Mouse (Mus musculus) kidney, postnatal 36 days (tissue): ENCODE data around the gene Noc4l.
A peak's percentile ranks its signal among the peaks of the same experiment; 100 is the strongest.

Experiments used
- DNase-seq, 2 experiments: peaks; one replicate each; pipeline ENCODE4 v3.0.0; 2021 to 2022; ENCODE audit warnings: mixed read lengths in 2 of 2

Noc4l gene

GRCm38 (mm10) chr5:110652719-110653648 is at the start of gene Noc4l, which contains the start of gene Ddx51:
Gene Noc4l (minus strand): TSS chr5:110653417.
Gene Ddx51 (plus strand): TSS chr5:110653451.
- DNase-seq: peak; percentile 96 to 99

GRCm38 (mm10) chr5:110698617-110699016 is 45.4 kb upstream of the Noc4l start:
- no peak for DNase-seq

DNA sequence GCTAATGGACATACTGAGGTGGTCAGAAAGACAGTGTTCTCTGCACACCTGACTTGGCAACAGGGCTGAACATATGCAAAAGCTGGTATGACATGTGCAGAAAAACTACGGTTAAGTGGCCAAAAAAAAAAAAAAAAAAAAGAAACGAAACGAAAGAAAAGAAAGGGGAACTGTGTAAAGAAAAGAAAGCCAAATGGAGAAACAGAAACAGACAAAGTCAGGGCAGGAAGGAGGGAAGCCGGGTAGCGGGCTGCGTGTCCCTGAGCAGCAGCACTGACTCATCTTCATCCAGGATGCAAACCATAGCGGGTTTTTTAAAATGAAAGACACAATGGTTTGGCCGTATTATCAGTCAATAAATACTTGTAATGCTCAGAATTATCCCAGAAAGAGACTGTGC is 28.8 kb upstream of the Noc4l start:
- DNase-seq: no peak

- DNase-seq: no peak
Observed at GRCm38 (mm10) chr5:110665486-110666121, 12.4 kb upstream of the Noc4l start.

GRCm38 (mm10) chr5:110664750-110665269 is 11.6 kb upstream of the Noc4l start:
- DNase-seq: no peak

GRCm38 (mm10) chr5:110664041-110664440 is 10.8 kb upstream of the Noc4l start:
- DNase-seq: no peak

DNA sequence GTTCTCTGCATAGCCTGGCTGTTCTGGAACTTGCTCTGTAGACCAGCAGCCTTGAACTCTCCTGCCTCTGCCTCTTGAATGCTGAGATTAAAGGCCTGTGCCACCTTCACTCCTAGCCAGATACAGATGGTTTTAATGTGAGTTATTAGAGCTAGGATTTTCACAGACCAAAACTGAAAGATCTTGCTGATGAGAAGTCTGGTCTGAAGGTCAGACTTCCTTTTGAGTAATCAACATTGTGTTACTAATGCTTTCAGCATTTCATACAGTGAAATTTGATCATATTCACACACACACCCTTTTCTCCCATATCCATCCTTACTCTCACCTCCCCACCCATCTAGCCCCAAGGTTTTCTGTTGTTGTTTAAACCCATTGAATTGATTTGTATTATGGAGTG is 6.5 kb upstream of the Noc4l start:
- no peak for DNase-seq

- DNase-seq: no peak
Observed at GRCm38 (mm10) chr5:110653686-110654085, 469 bp upstream of the Noc4l start.

DNA sequence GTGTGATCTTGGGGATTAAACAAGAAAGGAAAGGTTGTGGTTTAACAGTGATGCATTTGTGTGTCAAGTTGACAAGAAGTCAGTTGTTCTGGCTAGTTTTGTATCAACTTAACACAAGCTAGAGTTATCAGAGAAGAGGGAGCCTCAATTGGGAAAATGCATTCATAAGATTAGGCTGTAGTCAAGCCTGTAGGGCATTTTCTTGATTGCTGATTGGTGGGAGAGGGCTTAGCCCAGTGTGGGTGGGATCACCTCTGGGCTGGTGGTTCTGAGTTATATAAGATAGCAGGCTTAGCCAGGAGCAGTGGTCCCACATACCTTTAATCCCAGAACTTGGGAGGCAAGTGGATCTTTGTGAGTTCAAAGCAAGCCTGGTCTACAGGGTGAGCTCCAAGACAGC is 6.8 kb downstream of the Noc4l start:
- no peak for DNase-seq

DNA sequence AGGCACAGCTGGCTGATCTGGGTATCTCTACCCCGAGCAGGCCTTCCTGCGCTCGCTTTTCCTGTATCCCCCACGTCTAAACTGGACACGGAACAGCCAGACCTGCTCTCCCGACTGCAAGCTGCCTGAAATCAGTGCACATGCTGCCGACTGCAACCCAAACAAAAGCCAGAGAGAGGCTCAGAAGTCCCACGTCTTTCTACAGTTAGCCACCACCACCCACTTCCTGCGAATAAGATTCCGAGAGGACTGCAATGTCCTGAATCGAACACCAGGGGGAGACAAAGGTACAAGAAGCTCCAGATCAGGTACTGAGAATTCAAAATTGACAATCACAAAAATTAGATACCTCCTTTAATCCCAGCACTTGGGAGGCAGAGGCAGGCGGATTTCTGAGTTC is 13.8 kb downstream of the Noc4l start:
- DNase-seq: peak; percentile 63 to 80

DNA sequence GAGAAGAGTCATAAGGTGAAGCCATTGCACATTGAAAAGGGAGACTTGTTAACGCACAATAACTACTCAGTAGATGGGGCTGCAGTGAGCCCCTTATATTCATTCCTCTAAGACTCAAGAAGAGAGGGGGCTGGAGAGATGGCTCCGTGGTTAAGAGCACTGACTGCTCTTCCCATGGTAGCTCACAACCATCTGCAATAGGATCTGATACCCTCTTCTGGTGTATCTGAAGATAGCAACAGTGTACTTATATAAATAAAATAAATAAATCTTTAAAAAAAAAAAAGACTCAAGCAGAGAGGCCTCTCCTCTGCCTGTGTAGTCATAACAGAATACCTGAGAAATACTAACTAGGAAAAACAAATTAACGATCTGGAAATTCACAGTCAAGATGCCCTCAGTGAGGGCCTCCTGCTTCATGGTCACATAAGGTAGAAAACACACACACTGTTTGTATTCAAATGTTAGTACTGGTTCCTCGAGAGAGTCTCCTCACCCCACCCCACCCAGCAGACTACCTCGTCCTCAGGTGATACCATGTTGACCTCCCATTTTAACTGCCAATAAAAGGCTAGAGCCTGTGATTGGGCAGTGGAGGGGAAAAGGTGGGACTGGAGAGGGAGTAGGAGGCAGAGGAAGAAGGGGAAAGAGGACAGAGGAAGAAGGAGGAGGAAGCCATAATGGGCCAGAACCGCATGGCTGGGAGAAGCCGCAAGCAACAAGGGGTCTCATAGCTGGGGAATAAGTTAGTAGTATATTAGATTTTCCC is 14.7 kb downstream of the Noc4l start:
- no peak for DNase-seq

DNA sequence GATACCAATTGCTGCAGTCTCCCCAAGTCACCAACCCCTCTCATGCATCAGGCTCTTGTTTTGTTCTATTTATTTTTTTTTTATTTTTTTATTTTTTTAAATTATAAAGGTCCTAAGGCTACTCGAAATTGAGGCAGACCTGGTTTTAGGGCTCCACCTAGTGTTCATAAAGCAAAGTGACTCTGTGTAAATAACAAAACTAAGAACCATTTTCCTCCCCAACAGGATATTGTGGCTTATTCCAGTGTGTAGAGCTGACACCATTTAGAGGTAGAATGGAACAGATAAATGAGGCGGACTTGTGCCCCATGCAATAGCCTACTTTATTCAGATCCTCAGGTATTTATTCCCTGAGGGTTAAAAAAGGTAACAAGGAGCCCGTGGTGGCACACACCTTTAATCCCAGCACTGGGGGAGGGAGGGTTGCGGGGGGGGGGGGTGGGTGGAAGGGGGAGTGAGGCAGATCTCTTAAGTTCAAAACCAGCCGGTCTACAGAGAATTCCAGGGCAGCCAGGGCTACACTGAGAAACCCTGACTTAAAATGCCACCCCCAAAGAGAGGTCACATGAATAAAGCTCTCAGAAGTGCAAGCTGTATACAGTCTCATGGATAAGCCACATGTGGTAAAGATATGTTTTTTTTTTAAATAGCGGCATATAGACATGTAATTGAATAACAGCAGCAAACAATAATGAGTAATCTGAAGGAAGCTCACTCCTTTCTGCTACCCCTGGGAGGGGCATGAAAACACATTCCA is 17.1 kb downstream of the Noc4l start:
- peak; percentile 12 to 19 for DNase-seq

- DNase-seq: peak; percentile 86 to 89
Observed at GRCm38 (mm10) chr5:110629525-110630120, 23.6 kb downstream of the Noc4l start.

GRCm38 (mm10) chr5:110628156-110628555 is 25.1 kb downstream of the Noc4l start:
- DNase-seq: peak in 1 of 2 experiments; percentile 13

GRCm38 (mm10) chr5:110627351-110627750 is 25.9 kb downstream of the Noc4l start:
- DNase-seq: no peak

DNA sequence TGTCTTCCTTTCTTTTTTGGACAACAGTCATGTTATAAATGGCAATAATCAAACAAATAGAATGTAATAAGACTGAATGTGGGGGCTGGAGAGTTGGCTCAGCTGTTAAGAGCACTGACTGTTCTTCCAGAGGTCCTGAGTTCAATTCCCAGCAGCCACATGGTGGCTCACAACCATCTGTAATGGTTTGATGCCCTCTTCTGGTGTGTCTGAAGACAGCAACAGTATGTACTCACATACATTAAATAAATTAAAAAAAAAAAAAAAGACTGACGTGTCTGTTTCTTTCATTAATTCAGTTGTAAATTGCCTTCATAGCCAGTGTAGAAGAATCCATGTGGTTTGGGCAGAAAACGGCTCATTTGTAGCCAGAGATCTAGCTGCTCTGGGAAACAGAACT is 28.9 kb downstream of the Noc4l start:
- DNase-seq: no peak

DNA sequence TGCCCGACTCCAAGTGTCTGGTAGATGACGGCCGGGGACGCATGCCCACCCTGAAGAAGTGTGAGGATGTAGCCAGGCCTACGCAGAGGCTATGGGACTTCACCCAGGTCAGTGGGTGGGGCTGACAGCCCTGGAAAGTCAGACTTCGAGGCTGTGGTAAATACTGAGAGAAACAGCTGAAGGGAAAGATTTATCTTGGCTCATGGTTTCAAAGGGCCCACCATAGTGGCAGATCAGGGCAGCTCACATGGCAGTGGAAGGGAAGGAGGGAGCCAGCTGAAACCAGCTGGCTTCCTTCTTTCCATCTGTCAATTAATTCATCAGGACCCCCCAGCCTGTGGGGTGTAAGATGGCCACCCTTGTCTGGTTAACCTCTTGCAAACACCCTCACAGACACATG is 34.0 kb downstream of the Noc4l start:
- DNase-seq: no peak

DNA sequence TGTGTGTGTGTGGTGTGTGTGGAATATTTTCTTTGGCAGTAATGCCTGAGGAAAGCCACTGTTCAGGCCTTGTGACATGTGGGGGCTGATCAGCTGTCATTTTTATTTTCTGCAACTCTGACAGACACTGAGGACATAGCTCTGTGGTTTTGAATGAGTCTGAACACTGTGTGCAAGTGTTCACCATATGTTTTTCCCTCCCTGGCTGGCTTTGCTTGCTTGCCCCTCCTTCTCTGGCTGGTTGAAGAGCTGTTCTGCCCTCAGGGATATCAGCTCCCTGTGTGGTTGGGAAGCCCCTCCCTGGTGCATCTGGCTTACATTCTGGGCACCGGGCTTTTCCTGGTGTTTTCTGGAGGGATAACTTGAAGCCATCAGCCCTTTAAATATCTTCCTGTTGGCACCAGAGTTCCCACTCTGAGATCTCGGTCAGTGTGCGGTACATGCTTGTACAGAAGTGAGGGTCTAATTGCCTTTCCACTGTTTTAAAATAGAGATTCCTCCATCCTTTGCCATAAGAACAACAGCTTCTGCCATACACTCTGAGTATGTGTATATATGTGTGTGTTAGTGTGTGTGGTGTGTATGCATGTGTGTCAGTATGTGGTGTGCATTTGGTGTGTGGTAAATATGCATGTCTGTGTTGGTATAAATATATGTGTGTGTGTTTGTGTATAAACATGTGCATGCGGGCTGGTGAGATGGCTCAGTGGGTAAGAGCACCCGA is 41.6 kb downstream of the Noc4l start:
- no peak for DNase-seq

GRCm38 (mm10) chr5:110610484-110610883 is 42.7 kb downstream of the Noc4l start:
- no peak for DNase-seq

DNA sequence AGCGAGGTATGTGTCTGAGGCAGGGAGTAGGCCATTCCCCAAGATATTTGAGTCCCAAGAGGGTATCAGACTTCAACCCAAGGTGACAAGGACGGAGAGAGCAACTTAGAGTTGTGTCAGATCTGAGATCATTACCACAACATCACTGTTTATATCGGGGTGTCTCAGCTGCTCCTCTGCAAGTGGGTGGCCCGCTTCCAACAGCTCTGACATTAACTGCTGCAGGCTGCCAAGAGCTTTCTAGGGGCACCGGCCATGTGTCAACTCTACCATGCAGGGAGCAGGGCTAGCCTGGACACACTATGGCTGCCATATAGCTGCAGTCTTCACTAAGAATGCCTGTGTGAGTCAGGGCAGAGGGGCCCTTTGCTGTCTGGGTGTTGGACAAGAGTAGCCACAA is 43.3 kb downstream of the Noc4l start:
- DNase-seq: no peak

DNA sequence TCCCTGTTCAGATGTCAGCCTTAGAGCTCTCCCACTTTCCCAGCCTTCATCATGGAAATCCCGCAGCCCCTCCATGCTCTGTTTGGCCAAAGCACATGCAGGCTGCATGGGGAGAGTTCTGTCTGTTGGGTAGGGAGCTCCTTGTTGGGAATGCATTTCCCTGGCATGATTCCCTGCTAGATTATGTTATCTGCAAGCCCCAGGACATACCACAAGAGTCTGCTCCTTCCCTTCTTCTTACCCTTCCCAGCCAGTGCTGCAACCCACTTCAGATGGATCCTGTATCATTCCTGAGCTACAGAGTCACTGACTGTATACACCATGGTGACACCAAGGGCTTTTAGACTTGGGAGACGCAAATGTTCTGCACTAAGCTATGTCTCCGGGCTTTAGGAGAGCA is 43.8 kb downstream of the Noc4l start:
- no peak for DNase-seq
